Mouse (Mus musculus): ENCODE measurements around the gene Retnlb.
"Not testable (repeated sequence)": the region's sequence is repeated elsewhere in the genome, so short reads cannot be mapped to it uniquely, and the experiment has no call there.

DNA sequence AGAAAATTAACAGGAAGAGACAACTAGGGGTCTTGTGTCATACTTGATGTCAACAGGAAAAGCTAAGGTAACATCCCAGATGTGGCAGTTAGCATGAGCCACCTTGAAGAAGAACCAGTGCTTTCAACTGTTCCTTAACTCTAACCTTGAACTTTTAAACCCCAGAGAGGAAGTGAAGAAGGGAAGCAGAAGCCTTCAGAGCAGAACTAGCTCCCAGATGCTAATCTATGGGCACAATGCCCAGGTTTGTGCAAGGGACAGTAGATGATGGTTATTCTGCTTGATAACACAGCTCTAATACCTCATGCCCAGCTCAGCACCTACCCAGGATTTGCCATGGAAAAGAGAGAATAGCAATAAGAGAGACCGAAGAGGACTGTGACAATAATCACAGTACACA is 48.3 kb downstream of the Retnlb start:
- TF ChIP-seq POLR2A (IDR thresholded peaks at IDR 0.05; ENCODE audit: low read depth, low read length); CTCF (IDR thresholded peaks at IDR 0.05; ENCODE audit: borderline replicate concordance, insufficient read depth, low read length): not testable (repeated sequence)

Data from embryonic fibroblast, embryonic 13.5 days (primary cell).